Mouse (Mus musculus) left cerebral cortex, postnatal 36 days (tissue): Measurements from ENCODE around the gene Cmtm8. TPM values are rescaled to one million over a fixed set of nuclear protein-coding genes. Genes with fewer than 3 reads are reported as not detected.

Source experiments
- DNase-seq, 2 experiments: peaks; one replicate each; pipeline ENCODE4 v3.0.0; 2021 to 2022; ENCODE audit warnings: low spot score in 2 of 2, mixed read lengths in 1 of 2
- intact Hi-C: fragments of 180-260 bp; cut with DNase I; formaldehyde crosslinking; loops from one replicate; pipeline ENCODE4 v1.15.1; 2025
- total RNA-seq, 2 experiments: library from RNA; stranded (reverse); gene quantifications; 2 replicates each; pipeline ENCODE4 v1.2.3; 2021

Gene Cmtm8
- total RNA-seq, 2 experiments from 2014 or later: 2.2 TPM

- intact Hi-C loops: no loop called here
- no peak for DNase-seq
These were observed 50.1 kb downstream of the Cmtm8 start for GRCm38 (mm10) chr9:114793764-114794295.

DNA sequence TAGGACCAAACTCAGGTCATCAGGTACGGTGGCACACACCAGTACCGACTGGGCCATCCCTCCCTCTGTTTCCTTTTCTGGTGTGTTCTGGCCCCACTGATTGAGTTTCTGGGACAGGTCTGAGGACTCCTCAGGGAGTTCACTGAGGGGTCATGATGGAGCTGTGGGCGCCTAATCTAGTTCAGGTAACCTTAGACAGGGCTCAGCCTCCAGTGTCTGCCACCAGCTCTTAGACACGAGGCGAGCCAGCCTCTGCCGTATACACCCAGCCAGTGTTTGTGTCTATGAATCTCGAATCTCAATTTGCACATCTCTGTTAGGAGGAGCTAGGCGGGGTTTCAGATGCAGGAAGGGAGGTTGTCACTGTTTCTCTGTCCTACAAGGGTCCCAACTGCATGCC lies 54.0 kb downstream of the Cmtm8 start:
- no peak for DNase-seq
- intact Hi-C loops: no loop called here

- DNase-seq: no peak
- intact Hi-C loops: no loop called here
These were observed 54.4 kb downstream of the Cmtm8 start for GRCm38 (mm10) chr9:114789557-114789956.

DNA sequence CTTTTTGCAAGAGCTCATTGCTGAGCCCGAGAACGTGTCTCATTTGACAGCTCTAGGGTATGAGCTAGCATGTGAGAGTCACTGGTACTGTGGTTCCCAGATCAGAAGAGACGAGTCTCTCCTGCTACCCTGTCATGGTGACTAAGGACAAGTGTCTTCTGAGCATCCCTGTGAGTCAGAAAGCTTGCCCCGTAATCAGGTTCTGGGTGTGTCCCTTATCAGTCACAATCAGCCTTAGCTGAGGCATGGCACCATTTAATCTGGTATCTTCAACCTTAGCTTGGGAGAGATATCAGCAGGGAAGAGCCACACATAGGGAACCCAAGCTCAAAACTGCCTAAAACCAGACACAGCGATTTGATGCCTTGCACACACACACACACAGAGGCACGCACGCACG lies 55.3 kb downstream of the Cmtm8 start:
- DNase-seq: no peak
- intact Hi-C loops: no loop called here

DNA sequence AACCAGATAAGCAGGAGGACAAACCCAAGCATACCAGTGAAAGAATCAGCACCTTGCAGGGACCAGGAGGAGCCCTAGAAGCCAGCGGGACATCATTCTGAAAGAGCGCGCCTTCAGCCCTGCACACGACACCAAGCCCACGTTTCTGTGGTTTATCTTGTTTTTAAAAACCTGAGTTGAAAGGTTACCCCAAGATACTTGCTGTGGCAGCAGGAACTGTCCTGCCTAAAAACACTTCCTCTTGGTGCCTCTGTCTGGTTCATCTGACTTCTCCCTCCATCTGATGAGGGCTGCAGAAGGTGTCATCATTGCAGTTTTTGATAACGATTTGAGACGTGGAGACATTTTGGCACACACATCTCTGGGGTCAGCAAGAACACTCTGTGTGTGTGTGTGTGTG lies 56.2 kb downstream of the Cmtm8 start:
- DNase-seq: no peak
- intact Hi-C loops: no loop called here

- DNase-seq: no peak
- intact Hi-C loops: no loop called here
These were observed 56.8 kb downstream of the Cmtm8 start for GRCm38 (mm10) chr9:114787134-114787533.

DNA sequence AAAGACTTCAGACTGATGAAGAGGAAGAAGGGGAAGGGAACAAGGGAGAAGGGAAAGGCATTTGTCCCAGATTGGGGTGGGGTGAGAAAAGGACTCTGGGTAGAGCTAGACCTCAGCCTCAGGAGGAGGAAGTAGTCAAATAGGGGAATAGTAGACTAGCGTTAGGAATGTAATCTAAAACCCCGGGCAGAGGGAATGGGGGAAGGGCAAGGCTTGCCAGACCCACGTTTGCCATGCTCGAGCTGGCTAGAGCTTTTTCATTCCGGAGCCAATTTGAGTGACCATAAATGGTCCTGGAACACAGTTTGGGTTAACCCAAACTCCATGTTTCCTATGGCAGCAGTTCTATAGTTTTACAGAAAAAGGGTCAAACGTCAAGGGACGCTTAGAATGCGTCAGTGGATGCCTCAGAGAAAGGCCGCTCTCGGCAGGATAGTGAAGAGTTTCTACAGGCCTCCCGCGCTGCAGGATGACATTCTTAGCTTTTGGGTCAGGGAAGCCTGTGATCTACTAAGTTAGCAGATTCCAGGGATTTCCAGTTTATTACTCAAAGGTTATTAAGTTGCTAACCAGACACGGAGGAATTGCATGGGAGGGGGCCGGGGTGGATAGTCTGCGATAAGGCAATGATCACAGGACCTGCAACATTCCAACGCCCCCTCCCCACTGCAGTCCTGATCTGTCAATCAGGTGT lies 58.4 kb downstream of the Cmtm8 start:
- DNase-seq: no peak
- intact Hi-C loops: no loop called here

DNA sequence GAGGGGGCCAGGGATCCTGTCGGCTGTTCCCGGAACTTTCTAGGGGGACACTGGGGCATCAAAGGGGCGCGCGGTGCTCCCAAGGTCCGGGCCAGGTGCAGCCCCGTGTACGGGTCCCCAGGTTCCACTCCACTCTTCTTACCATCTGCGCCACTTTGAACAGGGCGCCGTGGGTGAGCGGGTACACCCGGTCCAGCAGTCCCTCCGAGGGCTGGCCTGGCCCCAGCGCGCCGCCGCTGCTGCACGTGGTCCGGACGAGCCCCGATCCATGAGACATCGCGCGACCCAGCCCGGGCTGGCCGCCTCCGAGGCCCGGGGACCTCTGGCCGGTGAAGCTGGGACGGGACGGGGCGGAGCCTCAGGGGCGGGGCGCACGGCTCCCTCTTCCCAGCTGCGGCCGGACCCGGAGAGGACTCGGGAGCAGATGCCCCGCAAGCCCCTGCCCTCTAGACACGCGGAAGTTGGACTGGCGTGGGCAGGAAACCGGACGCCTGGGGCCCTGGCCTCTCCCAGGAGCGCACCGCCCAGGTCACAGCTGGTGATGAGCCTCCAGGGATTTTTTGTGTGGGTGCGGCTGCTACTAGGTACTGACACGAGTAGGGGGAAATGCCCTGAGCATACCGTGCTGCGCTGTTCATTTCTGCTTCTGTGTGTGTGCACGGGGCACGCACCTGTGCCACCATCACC lies 62.3 kb downstream of the Cmtm8 start, which contains the start of gene Cmtm7:
TSS of gene Cmtm7 (minus strand) at position 331 of the 687 bp plus-strand sequence.
- intact Hi-C loops: no loop called here
- peak in 1 of 2 experiments; percentile 31 for DNase-seq

DNA sequence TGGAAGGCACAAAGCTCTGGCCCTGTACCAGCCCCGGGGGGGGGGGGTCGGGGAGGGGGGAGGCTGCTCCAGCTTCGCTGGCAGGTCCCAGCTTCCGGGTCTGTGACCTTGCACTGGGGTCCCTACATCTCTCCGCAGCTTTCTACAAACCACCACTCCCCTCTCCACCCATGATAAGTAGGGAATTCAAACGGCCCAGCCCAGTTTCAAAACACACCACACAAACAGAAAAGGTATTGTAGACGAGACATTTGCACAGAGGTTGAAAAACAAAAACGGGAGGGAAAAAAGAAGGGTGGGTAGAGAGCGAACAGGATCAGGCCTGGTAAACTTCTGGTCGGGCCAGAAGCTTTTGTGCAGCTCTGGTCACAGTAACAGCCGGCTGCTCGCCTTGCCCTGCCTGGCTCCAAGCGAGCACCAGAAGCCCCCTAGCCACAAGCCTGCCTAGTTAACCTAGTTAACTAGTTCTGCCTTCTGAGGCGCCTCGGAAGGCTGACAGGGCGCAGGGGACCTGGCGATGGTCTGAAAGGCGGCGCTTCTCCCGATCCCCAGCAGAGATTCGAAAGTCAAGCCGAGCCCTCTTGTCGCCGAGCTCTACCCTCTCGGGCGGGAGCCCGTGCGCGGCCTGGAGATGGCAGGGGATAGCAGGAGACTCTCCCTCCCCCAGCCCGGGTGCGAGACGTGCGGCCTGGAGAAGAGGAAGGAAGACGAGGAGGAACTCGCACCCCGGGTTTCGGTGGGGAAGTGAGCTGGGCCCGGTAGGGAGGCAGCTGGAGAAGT lies 63.0 kb downstream of the Cmtm8 start:
- DNase-seq: peak; percentile 15 to 27
- intact Hi-C loops: no loop called here

DNA sequence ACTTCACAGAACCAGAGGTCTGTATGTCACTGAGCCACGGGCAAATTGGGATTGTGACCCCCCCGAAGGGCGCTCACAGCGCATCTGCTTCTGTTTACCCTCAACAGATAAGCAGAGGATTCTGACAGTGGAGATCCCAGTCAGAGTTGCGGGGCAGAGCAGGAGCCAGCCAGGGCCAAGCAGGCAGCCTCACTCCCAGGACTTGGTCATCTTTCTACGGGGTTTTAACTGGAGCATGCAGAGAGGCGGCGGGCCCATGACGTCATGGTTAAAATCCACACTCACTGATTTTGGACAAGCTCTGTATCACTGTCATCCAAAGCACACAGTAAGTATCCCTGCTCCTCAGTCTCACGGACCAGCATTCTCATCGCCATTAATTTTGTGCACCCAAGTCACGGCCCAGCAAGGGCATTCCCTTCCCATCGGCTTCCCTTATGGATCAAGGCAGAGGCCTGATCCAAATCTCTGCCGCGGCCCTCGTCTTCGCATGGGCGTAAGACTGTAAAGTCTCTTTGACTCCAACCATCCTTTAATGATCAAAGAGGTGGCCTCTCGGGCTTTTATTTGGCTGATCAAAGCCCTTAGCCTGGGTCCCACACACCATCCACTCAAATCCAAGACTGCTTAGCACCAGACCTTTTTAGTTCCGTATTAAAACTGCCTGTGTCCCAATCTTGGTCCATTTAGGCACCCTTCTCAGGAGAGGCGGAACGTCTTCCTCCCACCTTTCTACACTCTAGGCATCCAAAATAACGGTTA lies 63.8 kb downstream of the Cmtm8 start:
- no peak for DNase-seq
- intact Hi-C loops: no loop called here

DNA sequence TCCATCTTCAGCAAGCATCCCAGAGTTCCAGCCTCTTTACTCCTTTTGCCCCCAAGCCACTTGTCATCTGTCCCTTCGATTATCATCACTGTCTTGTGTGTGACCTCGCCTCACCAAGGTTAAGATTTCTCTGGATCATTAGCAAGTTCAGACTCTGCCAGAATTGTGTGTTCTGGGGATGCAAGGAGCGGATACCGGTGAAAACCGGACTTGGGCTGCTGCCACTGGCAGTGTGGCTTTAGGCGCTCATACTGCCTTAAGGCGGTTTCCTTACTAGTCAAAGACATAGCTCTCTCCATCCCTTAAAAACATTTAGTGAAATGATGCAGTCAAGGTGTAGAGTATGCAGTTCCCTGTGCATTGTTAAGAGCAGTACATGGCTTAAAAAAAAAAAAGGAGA lies 65.1 kb downstream of the Cmtm8 start:
- intact Hi-C loops: no loop called here
- DNase-seq: no peak

DNA sequence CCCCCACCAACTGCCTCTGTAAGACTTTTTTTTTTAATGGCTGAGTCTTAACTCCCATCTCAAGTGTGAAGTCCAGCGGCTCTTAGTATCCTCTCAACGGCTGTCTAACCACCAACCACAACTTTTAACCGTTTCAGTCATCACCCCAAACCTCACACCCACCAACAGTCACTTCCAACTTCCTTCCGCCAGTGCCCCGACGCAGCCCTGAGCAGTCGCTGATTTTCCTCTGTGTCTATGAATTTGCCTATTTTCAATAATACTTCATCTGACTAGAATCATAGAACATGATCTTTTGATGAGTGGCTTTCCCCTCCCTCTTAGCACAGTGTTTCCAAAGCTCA lies 65.9 kb downstream of the Cmtm8 start:
- intact Hi-C loops: no loop called here

GRCm38 (mm10) chr9:114777178-114778046 lies 66.5 kb downstream of the Cmtm8 start:
- intact Hi-C loops: no loop called here
- DNase-seq: no peak

More for the DNA sequence above, 65.9 kb downstream of the Cmtm8 start:
- DNase-seq: no peak

GRCm38 (mm10) chr9:114776361-114776760 lies 67.6 kb downstream of the Cmtm8 start:
- intact Hi-C loops: no loop called here
- DNase-seq: no peak

DNA sequence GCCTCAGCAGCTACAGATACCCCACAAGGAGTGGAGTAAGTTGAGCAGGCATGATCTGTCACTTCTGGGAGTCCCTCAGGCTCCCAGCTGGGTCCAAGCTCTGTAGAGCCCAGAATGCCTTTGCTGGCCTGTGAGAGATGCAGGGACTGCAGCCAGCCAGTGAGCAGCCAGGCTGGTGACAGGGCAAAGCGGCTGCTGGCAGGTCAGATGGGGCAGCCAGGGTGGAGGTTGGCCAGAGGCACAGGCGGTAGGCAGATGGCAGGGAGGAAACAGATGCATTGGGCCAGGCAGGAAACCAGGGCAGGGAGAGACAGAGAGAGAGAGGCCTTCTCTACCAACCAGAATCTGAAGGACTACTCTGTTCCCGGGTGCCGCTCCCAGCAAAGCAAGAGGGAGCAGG lies 68.7 kb downstream of the Cmtm8 start:
- DNase-seq: no peak
- intact Hi-C loops: no loop called here

GRCm38 (mm10) chr9:114774629-114775028 lies 69.3 kb downstream of the Cmtm8 start:
- DNase-seq: no peak
- intact Hi-C loops: no loop called here

GRCm38 (mm10) chr9:114771565-114771964 lies 72.4 kb downstream of the Cmtm8 start:
- no peak for DNase-seq
- intact Hi-C loops: no loop called here

DNA sequence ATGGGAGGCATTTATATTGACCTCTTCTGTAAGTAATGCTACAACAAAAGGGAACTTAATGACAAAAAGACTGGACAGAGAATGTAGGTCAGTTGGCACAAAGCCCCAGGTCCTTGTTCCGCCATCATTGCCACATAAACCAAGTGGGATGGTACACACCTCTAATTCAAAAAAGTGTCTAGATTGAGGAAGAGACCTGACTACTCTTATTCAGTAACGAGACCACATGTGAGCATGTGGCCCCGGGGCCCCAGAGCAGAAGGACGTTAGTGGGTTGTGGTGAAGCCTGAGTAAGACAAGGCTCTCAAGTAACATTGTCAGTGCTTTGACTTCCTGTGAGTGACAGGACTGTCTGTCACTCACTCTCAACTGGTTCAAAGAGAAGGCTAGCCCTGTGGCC lies 73.7 kb downstream of the Cmtm8 start:
- no peak for DNase-seq
- intact Hi-C loops: no loop called here

GRCm38 (mm10) chr9:114768066-114768465 lies 75.9 kb downstream of the Cmtm8 start:
- intact Hi-C loops: no loop called here
- no peak for DNase-seq
